Mouse (Mus musculus): ENCODE results near the gene Tox3. TPM values are rescaled to one million over a fixed set of nuclear protein-coding genes. Genes with fewer than 3 reads are reported as not detected.

Gene Tox3
- polyA plus RNA-seq, 1 experiment from 2014 or later, result 0.05 TPM

- Histone ChIP-seq H3K9me3 (replicated peaks; ENCODE audit: control insufficient read depth, low read length) (no peaks in the 10 kb centered on the region), H3K27ac (ENCODE audit: low read length) (no peak overlapping the region), H3K4me3 (ENCODE audit: low read depth, low read length) (no peak overlapping the region), H3K9ac (ENCODE audit: low read depth, low read length) (no peak overlapping the region), H3K4me2 (ENCODE audit: low read depth, low read length) (no peak overlapping the region), H3K27me3 (ENCODE audit: control insufficient read depth, insufficient read depth, low read depth, low read length) (0 out of 2 replicates have a peak, but pooled peaks cover 3% of the 10 kb centered on the region), H3K36me3 (ENCODE audit: control insufficient read depth, insufficient read depth) (no peaks in the 10 kb centered on the region), H3K4me1 (ENCODE audit: control insufficient read depth, low read depth, low read length) (no peaks in the 10 kb centered on the region)
- WGBS (ENCODE audit: insufficient replicate concordance), result 60% methylated on average over 3 of the region's 3 CpGs
- no peak for ATAC-seq (ENCODE audit: low read depth)
These were observed 6.6 kb upstream of the Tox3 start for GRCm38 (mm10) chr8:90354782-90355181.

- Histone ChIP-seq H3K4me1 (ENCODE audit: control insufficient read depth, low read depth, low read length) (no peaks in the 10 kb centered on the region), H3K27me3 (ENCODE audit: control insufficient read depth, insufficient read depth, low read depth, low read length) (0 out of 2 replicates have a peak, but pooled peaks cover 3% of the 10 kb centered on the region), H3K36me3 (ENCODE audit: control insufficient read depth, insufficient read depth) (no peaks in the 10 kb centered on the region), H3K9ac (ENCODE audit: low read depth, low read length) (no peak overlapping the region), H3K4me3 (ENCODE audit: low read depth, low read length) (no peak overlapping the region), H3K4me2 (ENCODE audit: low read depth, low read length) (no peak overlapping the region), H3K27ac (ENCODE audit: low read length) (no peak overlapping the region), H3K9me3 (replicated peaks; ENCODE audit: control insufficient read depth, low read length) (no peaks in the 10 kb centered on the region)
- ATAC-seq (ENCODE audit: low read depth), result no peak
- 57% methylated on average over 16 of the region's 16 CpGs for WGBS (ENCODE audit: insufficient replicate concordance)
These were observed 5.9 kb upstream of the Tox3 start for GRCm38 (mm10) chr8:90353960-90354540.

GRCm38 (mm10) chr8:90353499-90353898 is 5.4 kb upstream of the Tox3 start:
- Histone ChIP-seq H3K9me3 (replicated peaks; ENCODE audit: control insufficient read depth, low read length) (no peaks in the 10 kb centered on the region), H3K4me2 (ENCODE audit: low read depth, low read length) (no peak overlapping the region), H3K4me1 (ENCODE audit: control insufficient read depth, low read depth, low read length) (no peaks in the 10 kb centered on the region), H3K4me3 (ENCODE audit: low read depth, low read length) (no peak overlapping the region), H3K36me3 (ENCODE audit: control insufficient read depth, insufficient read depth) (no peaks in the 10 kb centered on the region), H3K27me3 (ENCODE audit: control insufficient read depth, insufficient read depth, low read depth, low read length) (peaks cover 6% of the 10 kb centered on the region), H3K9ac (ENCODE audit: low read depth, low read length) (no peak overlapping the region), H3K27ac (ENCODE audit: low read length) (no peak overlapping the region)
- 44% methylated on average over 2 of the region's 2 CpGs for WGBS (ENCODE audit: insufficient replicate concordance)
- ATAC-seq (ENCODE audit: low read depth), result no peak

GRCm38 (mm10) chr8:90352991-90353390 is 4.8 kb upstream of the Tox3 start:
- 48% methylated on average over 2 of the region's 2 CpGs for WGBS (ENCODE audit: insufficient replicate concordance)
- H3K27me3 ChIP-seq (ENCODE audit: control insufficient read depth, insufficient read depth, low read depth, low read length), result peaks cover 11% of the 10 kb centered on the region

GRCm38 (mm10) chr8:90349709-90350562 is 1.8 kb upstream of the Tox3 start:
- WGBS (ENCODE audit: insufficient replicate concordance), result 28% methylated on average over 13 of the region's 13 CpGs
- ATAC-seq (ENCODE audit: low read depth), result no peak

More at GRCm38 (mm10) chr8:90352991-90353390, 4.8 kb upstream of the Tox3 start:
- no peaks in the 10 kb centered on the region for H3K9me3 ChIP-seq (replicated peaks; ENCODE audit: control insufficient read depth, low read length)
- no peak overlapping the region for H3K4me2 ChIP-seq (ENCODE audit: low read depth, low read length)
- no peak overlapping the region for H3K4me3 ChIP-seq (ENCODE audit: low read depth, low read length)
- no peak overlapping the region for H3K9ac ChIP-seq (ENCODE audit: low read depth, low read length)
- H3K27ac ChIP-seq (ENCODE audit: low read length), result no peak overlapping the region
- no peak for ATAC-seq (ENCODE audit: low read depth)
- no peaks in the 10 kb centered on the region for H3K4me1 ChIP-seq (ENCODE audit: control insufficient read depth, low read depth, low read length)
- no peaks in the 10 kb centered on the region for H3K36me3 ChIP-seq (ENCODE audit: control insufficient read depth, insufficient read depth)

GRCm38 (mm10) chr8:90348926-90349683 is 962 bp upstream of the Tox3 start:
- Histone ChIP-seq H3K36me3 (ENCODE audit: control insufficient read depth, insufficient read depth) (no peaks in the 10 kb centered on the region), H3K9me3 (replicated peaks; ENCODE audit: control insufficient read depth, low read length) (no peaks in the 10 kb centered on the region), H3K27me3 (ENCODE audit: control insufficient read depth, insufficient read depth, low read depth, low read length) (peaks cover 30% of the 10 kb centered on the region), H3K27ac (ENCODE audit: low read length) (no peak overlapping the region), H3K4me3 (ENCODE audit: low read depth, low read length) (no peak overlapping the region; the same call in 1 of the 2 replicates), H3K9ac (ENCODE audit: low read depth, low read length) (no peak overlapping the region), H3K4me2 (ENCODE audit: low read depth, low read length) (no peak overlapping the region), H3K4me1 (ENCODE audit: control insufficient read depth, low read depth, low read length) (no peaks in the 10 kb centered on the region; the same call in 1 of the 2 replicates)
- 37% methylated on average over 11 of the region's 11 CpGs for WGBS (ENCODE audit: insufficient replicate concordance)
- ATAC-seq (ENCODE audit: low read depth), result no peak

More at GRCm38 (mm10) chr8:90349709-90350562, 1.8 kb upstream of the Tox3 start:
- Histone ChIP-seq H3K9me3 (replicated peaks; ENCODE audit: control insufficient read depth, low read length) (no peaks in the 10 kb centered on the region), H3K9ac (ENCODE audit: low read depth, low read length) (no peak overlapping the region), H3K27ac (ENCODE audit: low read length) (no peak overlapping the region), H3K27me3 (ENCODE audit: control insufficient read depth, insufficient read depth, low read depth, low read length) (peaks cover 30% of the 10 kb centered on the region), H3K4me1 (ENCODE audit: control insufficient read depth, low read depth, low read length) (no peaks in the 10 kb centered on the region; the same call in 1 of the 2 replicates), H3K4me3 (ENCODE audit: low read depth, low read length) (no peak overlapping the region), H3K36me3 (ENCODE audit: control insufficient read depth, insufficient read depth) (no peaks in the 10 kb centered on the region), H3K4me2 (ENCODE audit: low read depth, low read length) (no peak overlapping the region)

- Histone ChIP-seq H3K9ac (ENCODE audit: low read depth, low read length) (peak overlapping the region; percentile 31; the same call in 1 of the 2 replicates), H3K27ac (ENCODE audit: low read length) (no peak overlapping the region), H3K36me3 (ENCODE audit: control insufficient read depth, insufficient read depth) (no peaks in the 10 kb centered on the region), H3K27me3 (ENCODE audit: control insufficient read depth, insufficient read depth, low read depth, low read length) (peaks cover 30% of the 10 kb centered on the region), H3K4me3 (ENCODE audit: low read depth, low read length) (peak overlapping the region; percentile 56), H3K4me1 (ENCODE audit: control insufficient read depth, low read depth, low read length) (no peaks in the 10 kb centered on the region; the same call in 1 of the 2 replicates), H3K4me2 (ENCODE audit: low read depth, low read length) (peak overlapping the region; percentile 68), H3K9me3 (replicated peaks; ENCODE audit: control insufficient read depth, low read length) (no peaks in the 10 kb centered on the region)
- WGBS (ENCODE audit: insufficient replicate concordance), result 1% methylated on average over 23 of the region's 66 CpGs
- ATAC-seq (ENCODE audit: low read depth), result peak; percentile 45
These were observed 464 bp downstream of the Tox3 start for GRCm38 (mm10) chr8:90347581-90348177.

GRCm38 (mm10) chr8:90346880-90347535 is 1.1 kb downstream of the Tox3 start:
- 2% methylated on average over 21 of the region's 21 CpGs for WGBS (ENCODE audit: insufficient replicate concordance)
- Histone ChIP-seq H3K27ac (ENCODE audit: low read length) (no peak overlapping the region), H3K27me3 (ENCODE audit: control insufficient read depth, insufficient read depth, low read depth, low read length) (peaks cover 30% of the 10 kb centered on the region), H3K4me1 (ENCODE audit: control insufficient read depth, low read depth, low read length) (no peaks in the 10 kb centered on the region; the same call in 1 of the 2 replicates), H3K4me2 (ENCODE audit: low read depth, low read length) (peak overlapping the region; percentile 68), H3K9me3 (replicated peaks; ENCODE audit: control insufficient read depth, low read length) (no peaks in the 10 kb centered on the region), H3K9ac (ENCODE audit: low read depth, low read length) (no peak overlapping the region), H3K4me3 (ENCODE audit: low read depth, low read length) (peak overlapping the region; percentile 56), H3K36me3 (ENCODE audit: control insufficient read depth, insufficient read depth) (no peaks in the 10 kb centered on the region)
- ATAC-seq (ENCODE audit: low read depth), result no peak
